Mouse (Mus musculus): Measurements from ENCODE around the gene D17H6S53E.

DNA sequence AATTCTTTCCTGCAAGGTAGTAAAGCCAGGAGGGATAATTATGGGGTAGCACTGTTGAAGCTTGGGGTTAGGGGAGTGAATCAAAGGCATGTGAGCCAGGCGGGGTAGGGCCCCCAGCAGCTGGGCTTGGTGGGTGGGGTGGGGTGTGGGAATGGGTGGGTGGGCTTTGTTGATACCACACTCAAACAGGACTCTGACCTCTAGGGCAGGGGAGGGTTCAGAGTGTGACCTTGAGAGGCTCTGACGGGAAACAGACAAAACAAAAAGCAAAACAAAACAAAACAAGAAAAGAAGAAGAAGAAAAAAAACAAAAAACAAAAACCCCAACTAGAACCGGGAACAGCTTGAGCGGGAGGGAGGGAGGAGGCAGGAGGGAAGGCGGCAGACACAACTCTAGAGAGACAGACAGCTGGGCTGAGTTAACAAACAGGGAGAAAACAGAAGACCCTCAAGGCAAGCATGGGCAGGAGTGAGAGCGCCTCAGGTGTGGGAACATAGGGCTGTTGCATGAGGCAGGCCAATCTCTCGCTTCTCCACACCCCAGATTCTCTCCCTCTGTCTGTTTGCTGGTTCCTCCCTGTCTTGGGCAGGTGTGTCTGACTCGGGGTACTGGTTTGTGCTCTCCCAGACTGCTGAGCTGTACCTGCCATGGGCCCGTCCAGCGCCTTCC is 49.5 kb upstream of the D17H6S53E start, which contains the start of gene Ly6g6e:
- no peak for TF ChIP-seq EP300 (IDR thresholded peaks at IDR 0.05; ENCODE audit: low read depth)
- no peak for TF ChIP-seq CTCF (IDR thresholded peaks at IDR 0.05; ENCODE audit: low read depth)
